ENCODE assay signal across 9 mouse cellular contexts in genomic region chr16:72979407-72980219, GRCm38 (mm10).
A peak's percentile ranks its signal among the peaks of the same experiment; 100 is the strongest.
DNase-seq lines count a peak whose midpoint lies in the region; ATAC-seq lines count a peak whose summit lies in the region.
"Had no signal": no experiment of that assay in that cellular context is flagged by ENCODE, and none has a peak within 500 bp of the region (broad histone marks: within the 10 kb centered on the region; RNA-seq: fewer than 3 reads in every experiment).

No protein-coding gene starts in this region.

- no peak overlapping the region for H3K4me3 ChIP-seq in midbrain, embryonic 10.5 days
- H3K4me3 ChIP-seq: liver, embryonic 15.5 days had no signal

- H3K27me3 ChIP-seq in midbrain, embryonic 10.5 days (ENCODE audit: low read depth, poor library complexity, severe bottlenecking) = no peaks in the 10 kb centered on the region
- H3K27me3 ChIP-seq: liver, embryonic 15.5 days had no signal

- WGBS in midbrain, embryonic 10.5 days = 35% methylated on average over 8 of the region's 8 CpGs

- peaks cover 12% of the 10 kb centered on the region for H3K4me1 ChIP-seq in midbrain, embryonic 10.5 days
- H3K4me1 ChIP-seq: liver, embryonic 15.5 days had no signal

- 0 out of 2 replicates have a peak, but pooled peaks cover 7% of the 10 kb centered on the region for H3K36me3 ChIP-seq in midbrain, embryonic 10.5 days
- H3K36me3 ChIP-seq: liver, embryonic 15.5 days had no signal

- intact Hi-C loops in left cerebral cortex, postnatal 10 days (cut with DNase I) = loop anchor here (5.0 to 10.0 kb wide), 6 partner anchors 287 to 1725 kb away; no protein-coding TSS in a partner anchor

- peak; percentile 68 for DNase-seq in gastrocnemius, adult 18-20 months (ENCODE audit: low spot score)
- no peak for DNase-seq in gastrocnemius, postnatal 25 days
- peak; percentile 78 for DNase-seq in cerebellum, adult 9-10 months
- DNase-seq in induced T-regulatory cell, adult 2 months (ENCODE audit: low read depth) = peak; percentile 43
- DNase-seq in left cerebral cortex, postnatal 10 days (ENCODE audit: extremely low spot score in 1 of 2, low spot score in 2 of 2) = peak; percentile 59 to 63
- peak; percentile 75 for DNase-seq in midbrain, embryonic 10.5 days (ENCODE audit: low spot score)
- peak; percentile 42 for DNase-seq in skeletal muscle tissue, adult 2 months (ENCODE audit: low read depth, low spot score)

- ATAC-seq in frontal cortex, adult (ENCODE audit: low TSS enrichment) = peak; percentile 88

- H3K9me3 ChIP-seq in midbrain, embryonic 10.5 days (replicated peaks) = no peaks in the 10 kb centered on the region
- H3K9me3 ChIP-seq: liver, embryonic 15.5 days had no signal

- no peak overlapping the region for H3K27ac ChIP-seq in midbrain, embryonic 10.5 days (replicated peaks)
- H3K27ac ChIP-seq: liver, embryonic 15.5 days had no signal
